Mouse (Mus musculus) hindbrain, embryonic 14.5 days (tissue): ENCODE measurements at regions not wholly inside any gene's neighbourhood (a gene's known extent, or its start where the extent isn't known, plus 50 kb on each side); places are given as distances from the start of the nearest gene placed in this dataset.

Source experiments
- ATAC-seq: fragments of 200-750 bp; cut with Nextera tagmentation; 2 replicates; pipeline ENCODE4 v1.8.0; 2017; ENCODE audit warnings: moderate number of reproducible peaks, mild to moderate bottlenecking, moderate TSS enrichment, moderate library complexity; ENCODE audit not compliant: low FRiP score
- DNase-seq: peaks from one replicate; pipeline ENCODE4 v3.0.0-alpha.2; 2015; ENCODE audit warnings: low spot score
- H3K27ac ChIP-seq: fragments of 300-500 bp; sonication (generic); 2 replicates; pipeline ENCODE4 v1.5.1; 2014; ENCODE audit warnings: mild to moderate bottlenecking, moderate library complexity
- H3K27me3 ChIP-seq: fragments of 300-500 bp; sonication (generic); 2 replicates; pipeline ENCODE4 v1.6.1; 2014; ENCODE audit warnings: mild to moderate bottlenecking, low read length, mixed read lengths; ENCODE audit not compliant: control insufficient read depth, insufficient read depth
- H3K36me3 ChIP-seq: fragments of 300-500 bp; sonication (generic); replicated peaks from 2 replicates; pipeline ENCODE4 v1.6.1; 2014; ENCODE audit not compliant: control insufficient read depth, insufficient read depth
- H3K4me1 ChIP-seq: fragments of 300-500 bp; sonication (generic); replicated peaks from 2 replicates; pipeline ENCODE4 v1.6.1; 2014; ENCODE audit warnings: antibody characterized with exemption, low read length, mixed read lengths; ENCODE audit not compliant: control insufficient read depth, insufficient read depth
- H3K4me2 ChIP-seq: fragments of 300-500 bp; sonication (generic); replicated peaks from 2 replicates; pipeline ENCODE4 v1.6.1; 2014; ENCODE audit warnings: mild to moderate bottlenecking, moderate library complexity
- H3K4me3 ChIP-seq: fragments of 300-500 bp; sonication (generic); replicated peaks from 2 replicates; pipeline ENCODE4 v1.5.1; 2014; ENCODE audit warnings: mild to moderate bottlenecking, low read length
- H3K9ac ChIP-seq: fragments of 300-500 bp; sonication (generic); 2 replicates; pipeline ENCODE4 v1.6.1; 2014
- H3K9me3 ChIP-seq: fragments of 300-500 bp; sonication (generic); 2 replicates; pipeline ENCODE4 v1.6.1; 2016; ENCODE audit warnings: low read length; ENCODE audit not compliant: control insufficient read depth
- WGBS: fragments of 180-500 bp; shearing (Covaris S2); extraction: QIAGEN DNeasy Blood & Tissue Kit; methylation state at CpG from one replicate; pipeline ENCODE4 v1.1.7; 2014; 5-methylcytosine and 5-hydroxymethylcytosine counted together

DNA sequence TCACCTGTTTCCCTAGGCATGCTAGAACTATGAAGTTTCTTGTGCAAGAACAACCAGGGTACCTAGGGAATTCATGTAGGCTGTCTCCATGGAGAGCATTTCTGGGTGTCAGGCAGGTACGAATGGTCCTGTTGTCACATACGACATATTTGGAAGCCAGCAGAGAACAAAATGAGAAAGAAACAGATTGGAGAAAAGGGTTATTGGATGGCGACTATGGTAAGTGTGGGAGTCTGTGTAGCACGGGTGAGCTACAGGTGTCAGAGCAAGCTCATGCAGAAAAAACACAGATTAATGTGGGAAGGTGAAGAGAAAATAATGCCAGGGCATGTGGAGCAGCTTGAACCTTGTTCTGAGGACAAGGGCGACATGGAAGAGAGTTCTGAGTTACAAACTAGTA is 171.8 kb upstream of the Gcfc2 start:
- ATAC-seq (no peak), DNase-seq (no peak)
- Histone ChIP-seq H3K9ac (no peak overlapping the region), H3K36me3 (no peaks in the 10 kb centered on the region), H3K27me3 (no peaks in the 10 kb centered on the region), H3K4me3 (no peak overlapping the region), H3K27ac (no peak overlapping the region), H3K4me2 (no peak overlapping the region), H3K9me3 (no peaks in the 10 kb centered on the region), H3K4me1 (no peaks in the 10 kb centered on the region)
- 92% methylated on average over 5 of the region's 5 CpGs for WGBS

DNA sequence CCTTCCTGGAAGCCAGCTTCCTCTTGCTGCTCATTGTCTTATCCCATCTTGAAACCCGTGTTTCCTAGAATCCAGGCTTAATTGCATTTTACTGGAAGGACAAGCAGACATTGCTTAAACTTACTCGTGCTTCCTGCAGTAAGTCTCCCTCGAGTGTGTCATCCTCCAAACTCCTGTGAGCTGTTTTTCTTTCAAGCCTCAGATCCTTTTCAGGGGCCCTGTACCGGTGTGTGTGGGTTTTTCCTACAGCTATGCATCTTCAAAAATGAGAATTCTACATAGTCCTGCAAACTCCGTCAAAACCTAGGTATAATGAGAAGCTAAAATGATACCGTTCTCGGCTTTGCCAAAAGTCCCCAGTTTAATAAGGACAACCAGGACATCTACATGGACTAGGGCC is 167.2 kb upstream of the Gcfc2 start:
- no peak overlapping the region for H3K27ac ChIP-seq
- WGBS, result 89% methylated on average over 7 of the region's 7 CpGs
- H3K9me3 ChIP-seq, result no peaks in the 10 kb centered on the region
- peaks cover 5% of the 10 kb centered on the region; the same call in 1 of the 2 replicates for H3K4me1 ChIP-seq
- H3K9ac ChIP-seq, result no peak overlapping the region
- ATAC-seq (no peak), DNase-seq (no peak)
- H3K4me2 ChIP-seq, result no peak overlapping the region
- H3K4me3 ChIP-seq, result no peak overlapping the region
- H3K27me3 ChIP-seq, result no peaks in the 10 kb centered on the region
- no peaks in the 10 kb centered on the region for H3K36me3 ChIP-seq

- WGBS, result 88% methylated on average over 5 of the region's 5 CpGs
Measured at GRCm38 (mm10) chr6:81758876-81759275, 164.6 kb upstream of the Gcfc2 start.

DNA sequence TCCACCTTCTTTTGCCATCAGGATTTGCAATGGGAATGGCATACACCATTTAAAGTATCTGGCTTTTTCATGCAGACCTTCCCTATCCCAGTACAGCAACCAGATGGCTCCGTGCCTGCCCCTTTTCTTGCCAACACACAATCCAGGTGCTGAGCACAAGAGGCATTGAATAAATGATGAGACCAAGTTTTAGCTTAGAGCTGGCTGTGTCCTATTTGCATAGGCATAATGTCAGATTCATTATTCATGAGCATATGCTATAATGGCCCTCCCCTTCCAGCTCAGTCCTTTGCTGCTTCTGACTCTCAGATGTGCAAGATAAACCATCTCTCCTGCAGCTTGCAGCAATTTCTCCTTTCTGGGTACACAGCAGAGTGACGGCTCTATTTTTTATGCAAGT is 163.3 kb upstream of the Gcfc2 start:
- Histone ChIP-seq H3K27ac (no peak overlapping the region), H3K4me3 (no peak overlapping the region), H3K9ac (no peak overlapping the region), H3K4me2 (no peak overlapping the region), H3K4me1 (peaks cover 5% of the 10 kb centered on the region; the same call in 1 of the 2 replicates), H3K36me3 (no peaks in the 10 kb centered on the region), H3K9me3 (no peaks in the 10 kb centered on the region), H3K27me3 (no peaks in the 10 kb centered on the region)
- 49% methylated on average over 2 of the region's 2 CpGs for WGBS
- DNase-seq (peak; percentile 35), ATAC-seq (peak; percentile 79)

More at GRCm38 (mm10) chr6:81758876-81759275, 164.6 kb upstream of the Gcfc2 start:
- no peak for DNase-seq
- Histone ChIP-seq H3K27ac (no peak overlapping the region), H3K4me1 (peaks cover 5% of the 10 kb centered on the region; the same call in 1 of the 2 replicates), H3K4me3 (no peak overlapping the region), H3K4me2 (no peak overlapping the region), H3K27me3 (no peaks in the 10 kb centered on the region), H3K36me3 (no peaks in the 10 kb centered on the region), H3K9me3 (no peaks in the 10 kb centered on the region), H3K9ac (no peak overlapping the region)
- no peak for ATAC-seq

DNA sequence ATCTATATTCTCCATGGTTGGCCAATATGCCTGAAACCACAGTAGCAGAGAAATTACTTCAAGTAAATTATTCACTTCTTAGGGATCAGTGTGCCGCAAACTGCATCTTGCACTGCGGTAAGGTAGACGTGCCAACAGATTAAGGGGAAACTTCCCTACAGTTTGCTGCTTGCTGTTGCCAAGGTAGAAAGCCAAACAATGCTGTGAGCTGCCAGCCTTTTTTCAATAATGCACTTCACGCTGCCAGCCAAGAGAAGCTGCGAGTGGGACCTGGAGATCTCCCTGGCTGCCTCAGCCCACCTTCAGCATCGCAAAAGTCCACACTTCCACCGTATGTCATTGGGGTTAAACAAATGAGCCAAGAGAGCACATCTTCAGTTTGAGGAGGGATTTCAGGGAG is 157.6 kb upstream of the Gcfc2 start:
- no peak overlapping the region for H3K27ac ChIP-seq
- H3K4me2 ChIP-seq, result no peak overlapping the region
- DNase-seq (no peak), ATAC-seq (no peak)
- no peaks in the 10 kb centered on the region for H3K9me3 ChIP-seq
- H3K9ac ChIP-seq, result no peak overlapping the region
- H3K27me3 ChIP-seq, result no peaks in the 10 kb centered on the region
- H3K36me3 ChIP-seq, result no peaks in the 10 kb centered on the region
- peaks cover 4% of the 10 kb centered on the region; the same call in 1 of the 2 replicates for H3K4me1 ChIP-seq
- WGBS, result 73% methylated on average over 7 of the region's 7 CpGs
- no peak overlapping the region for H3K4me3 ChIP-seq

DNA sequence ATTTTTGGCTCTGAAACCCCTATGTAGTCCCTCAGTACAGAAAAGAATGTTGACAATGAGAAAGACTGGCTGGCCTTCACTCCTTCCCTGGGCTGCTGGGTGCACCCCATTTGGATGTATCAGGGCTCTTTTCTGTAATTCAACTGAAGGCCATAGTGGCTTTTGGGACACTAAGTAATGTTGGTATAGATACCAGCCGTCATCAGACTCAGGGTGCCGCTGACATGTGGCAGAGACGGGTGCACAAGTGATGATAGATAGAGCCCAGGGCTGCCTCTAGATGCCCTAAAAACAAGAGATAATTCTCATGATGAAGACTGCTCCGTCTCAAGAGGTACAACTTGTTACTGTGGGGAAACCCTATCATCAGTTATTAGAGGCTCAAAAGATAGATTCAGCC is 156.7 kb upstream of the Gcfc2 start:
- H3K27ac ChIP-seq, result no peak overlapping the region
- no peak overlapping the region for H3K9ac ChIP-seq
- H3K36me3 ChIP-seq, result no peaks in the 10 kb centered on the region
- DNase-seq (no peak), ATAC-seq (no peak)
- no peak overlapping the region for H3K4me2 ChIP-seq
- no peaks in the 10 kb centered on the region for H3K9me3 ChIP-seq
- no peaks in the 10 kb centered on the region for H3K27me3 ChIP-seq
- no peak overlapping the region for H3K4me3 ChIP-seq
- 92% methylated on average over 4 of the region's 4 CpGs for WGBS
- H3K4me1 ChIP-seq, result peaks cover 4% of the 10 kb centered on the region; the same call in 1 of the 2 replicates

GRCm38 (mm10) chr6:81768669-81769537 is 154.6 kb upstream of the Gcfc2 start:
- DNase-seq (peak; percentile 88), ATAC-seq (peak; percentile 72; the same call in 1 of the 2 replicates)
- H3K4me2 ChIP-seq, result no peak overlapping the region
- no peak overlapping the region; the same call in 1 of the 2 replicates for H3K27ac ChIP-seq
- H3K4me1 ChIP-seq, result peaks cover 4% of the 10 kb centered on the region; the same call in 1 of the 2 replicates
- H3K36me3 ChIP-seq, result no peaks in the 10 kb centered on the region
- no peak overlapping the region for H3K9ac ChIP-seq
- 56% methylated on average over 5 of the region's 5 CpGs for WGBS
- H3K4me3 ChIP-seq, result no peak overlapping the region
- H3K27me3 ChIP-seq, result no peaks in the 10 kb centered on the region
- no peaks in the 10 kb centered on the region for H3K9me3 ChIP-seq

- Histone ChIP-seq H3K36me3 (no peaks in the 10 kb centered on the region), H3K4me2 (no peak overlapping the region), H3K27ac (no peak overlapping the region), H3K9me3 (no peaks in the 10 kb centered on the region), H3K27me3 (no peaks in the 10 kb centered on the region), H3K4me3 (no peak overlapping the region), H3K4me1 (peaks cover 4% of the 10 kb centered on the region; the same call in 1 of the 2 replicates), H3K9ac (no peak overlapping the region)
- no peak for DNase-seq
- no peak for ATAC-seq
- 86% methylated on average over 3 of the region's 3 CpGs for WGBS
Measured at GRCm38 (mm10) chr6:81770301-81770700, 153.2 kb upstream of the Gcfc2 start.

DNA sequence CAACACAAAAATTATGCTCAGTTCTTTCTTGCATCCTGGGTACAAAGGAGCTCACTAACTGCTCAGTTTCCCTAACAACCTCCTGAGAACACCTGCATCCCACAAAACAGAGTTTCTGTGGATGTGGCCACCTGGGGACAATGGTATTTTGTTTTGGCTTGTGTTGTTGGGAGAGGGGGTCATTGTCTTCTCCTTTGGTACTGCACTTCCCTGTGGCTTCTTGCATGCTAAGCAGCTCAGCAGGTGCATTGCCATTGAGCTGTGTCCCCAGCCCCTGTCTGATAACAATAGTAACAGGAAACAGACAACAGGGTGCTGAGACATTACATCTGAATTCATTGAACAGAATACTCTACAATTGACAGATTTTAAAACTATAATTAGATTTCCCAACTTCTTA is 151.6 kb upstream of the Gcfc2 start:
- DNase-seq, result no peak
- Histone ChIP-seq H3K27me3 (no peaks in the 10 kb centered on the region), H3K9ac (no peak overlapping the region), H3K4me2 (no peak overlapping the region), H3K27ac (no peak overlapping the region), H3K9me3 (no peaks in the 10 kb centered on the region), H3K4me3 (no peak overlapping the region), H3K4me1 (peaks cover 4% of the 10 kb centered on the region; the same call in 1 of the 2 replicates), H3K36me3 (no peaks in the 10 kb centered on the region)
- no peak for ATAC-seq
